Mouse (Mus musculus) urinary bladder, postnatal 14 days (tissue): ENCODE data around the gene Myrf.

Experiments used
- DNase-seq: peaks from one replicate; pipeline ENCODE4 v3.0.0; 2021; ENCODE audit warnings: low spot score

Gene Myrf

DNA sequence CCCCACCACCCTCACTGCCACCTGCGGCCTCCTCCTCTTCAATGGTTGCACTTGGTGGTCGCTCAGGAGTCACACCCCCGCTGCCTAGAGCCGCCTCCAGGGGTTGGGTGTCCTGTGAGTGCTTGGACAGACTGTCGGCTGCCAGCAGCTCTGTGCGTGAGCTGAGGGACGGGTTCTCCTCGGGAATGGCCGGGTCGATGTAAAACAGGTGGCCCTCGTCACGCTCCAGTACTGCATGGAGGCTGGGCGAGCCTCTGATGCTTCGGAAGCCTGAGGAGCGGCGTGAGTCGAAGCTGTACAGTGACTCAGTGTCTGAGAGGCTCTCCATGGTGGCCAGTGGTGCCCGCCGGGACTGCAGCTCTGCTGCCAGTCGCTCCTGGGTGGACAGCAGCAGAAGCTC lies 7.6 kb upstream of the Myrf start:
- DNase-seq: no peak

DNA sequence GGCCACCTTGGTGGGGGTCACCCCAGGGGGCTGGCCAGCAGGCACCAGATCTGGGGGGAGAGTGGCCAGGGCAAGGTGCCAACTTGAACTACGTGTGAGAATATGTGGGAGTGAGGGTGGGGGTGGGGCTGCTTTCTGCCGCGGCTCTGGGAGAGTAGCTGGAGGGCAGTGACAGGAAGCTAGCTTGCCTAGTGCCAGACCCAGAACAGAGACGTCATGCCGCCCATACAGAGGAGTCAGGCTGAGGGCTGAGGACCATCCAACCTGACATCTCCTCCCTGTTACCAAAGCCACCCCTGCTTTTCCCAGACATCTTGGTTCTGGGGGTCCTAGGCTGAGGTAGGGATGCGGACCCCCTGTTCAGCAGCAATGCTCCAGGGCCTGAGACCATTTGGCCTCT lies 6.6 kb upstream of the Myrf start:
- DNase-seq: no peak

DNA sequence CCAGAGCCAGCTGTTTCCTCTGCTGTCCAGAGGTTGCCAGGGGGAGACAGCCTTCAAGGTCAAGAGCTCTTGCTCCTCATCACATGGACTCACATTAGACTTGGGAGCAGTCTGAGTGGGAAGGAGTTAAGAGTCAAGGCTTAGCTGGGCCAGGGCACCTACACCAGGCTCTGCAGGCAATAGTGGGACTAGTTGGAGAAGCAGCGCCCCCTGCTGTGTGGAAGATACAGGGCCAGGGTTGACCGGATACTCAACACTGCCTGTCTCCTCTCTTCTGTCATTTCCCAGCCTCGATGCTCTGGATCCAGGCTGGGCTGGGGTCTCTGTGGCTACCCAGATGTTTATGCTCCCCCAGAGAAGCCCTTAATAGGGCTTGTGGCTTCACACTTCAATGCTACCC lies 3.6 kb upstream of the Myrf start:
- peak; percentile 64 for DNase-seq

DNA sequence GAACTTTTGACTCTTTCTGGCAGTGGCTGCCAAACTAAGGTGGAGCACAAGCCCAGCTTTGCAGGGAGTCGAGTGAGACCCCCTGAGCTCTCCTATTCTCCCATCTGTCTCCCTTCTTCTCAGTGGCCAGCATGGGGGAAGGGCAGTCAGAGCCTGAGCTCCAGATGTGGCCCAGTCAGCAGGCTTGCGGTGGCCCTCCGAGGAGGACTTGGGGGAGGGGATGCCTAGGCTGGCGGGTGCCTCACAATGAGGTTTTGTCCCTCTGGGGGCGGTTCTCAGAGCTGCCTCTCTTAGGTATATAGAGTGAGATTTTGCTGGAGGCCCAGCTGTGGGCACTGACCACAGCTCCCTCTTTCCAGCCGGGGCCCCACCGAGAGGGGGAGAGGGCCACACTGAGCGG lies 2.4 kb upstream of the Myrf start:
- DNase-seq: no peak

DNA sequence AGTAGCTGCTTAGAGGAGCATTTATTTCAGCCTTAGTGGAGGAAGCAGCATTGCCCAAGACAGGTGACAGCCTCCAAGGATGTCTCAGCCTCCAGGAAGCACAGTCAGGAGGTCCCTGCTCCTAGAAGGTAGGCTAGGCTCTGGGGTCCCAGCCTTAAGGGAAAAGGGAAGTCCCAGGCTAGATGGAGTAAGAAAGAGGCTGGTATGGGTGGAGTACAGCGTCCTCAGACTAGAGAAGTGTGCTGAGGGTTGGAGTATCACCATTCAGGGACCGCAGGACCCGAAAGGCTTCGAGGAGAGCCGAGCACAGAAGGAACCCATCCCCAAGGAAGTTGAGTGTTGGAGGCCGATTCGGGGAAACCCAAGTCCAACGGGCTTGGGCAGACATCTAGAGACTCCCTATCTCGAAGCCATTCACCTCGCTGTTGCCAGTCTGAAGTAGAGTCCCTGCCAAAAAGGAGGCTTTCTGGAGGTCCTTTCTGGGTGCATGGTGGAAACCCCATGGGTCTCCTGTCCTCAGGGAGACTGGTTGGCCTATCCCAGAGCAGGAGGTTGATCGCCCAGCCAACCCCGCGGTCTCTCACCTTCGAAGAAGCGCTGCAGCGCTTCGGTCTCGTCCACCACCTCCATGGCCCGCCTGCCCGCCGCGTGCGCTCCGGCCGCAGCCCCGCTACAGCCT lies 434 bp downstream of the Myrf start:
- no peak for DNase-seq

GRCm38 (mm10) chr19:10239419-10239818 lies 1.1 kb downstream of the Myrf start:
- DNase-seq: no peak

DNA sequence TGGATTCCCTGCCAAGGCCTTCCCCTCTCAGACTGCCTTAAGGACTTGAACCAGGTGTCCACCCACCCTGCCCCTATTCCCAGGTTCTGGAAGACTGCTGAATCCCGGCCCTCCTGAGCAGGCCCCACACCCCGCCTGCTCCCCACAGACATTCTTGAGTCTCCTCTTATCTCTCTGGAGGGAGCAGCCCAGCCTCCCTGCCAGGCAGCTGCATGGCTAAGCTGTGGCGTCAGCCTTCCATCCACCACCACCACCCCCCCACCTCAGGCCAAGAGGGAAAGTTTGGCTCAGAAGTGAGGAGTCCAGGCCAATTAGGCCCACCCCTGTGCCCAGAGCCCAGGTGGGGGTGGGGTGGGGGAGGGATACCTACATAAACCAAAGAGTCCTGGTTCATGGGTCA lies 2.1 kb downstream of the Myrf start:
- peak; percentile 29 for DNase-seq

- DNase-seq: no peak
Measured at GRCm38 (mm10) chr19:10235784-10236565, 4.6 kb downstream of the Myrf start.

- no peak for DNase-seq
Measured at GRCm38 (mm10) chr19:10232327-10233017, 8.1 kb downstream of the Myrf start.

GRCm38 (mm10) chr19:10231871-10232270 lies 8.7 kb downstream of the Myrf start:
- DNase-seq: no peak

GRCm38 (mm10) chr19:10231016-10231415 lies 9.5 kb downstream of the Myrf start:
- no peak for DNase-seq

DNA sequence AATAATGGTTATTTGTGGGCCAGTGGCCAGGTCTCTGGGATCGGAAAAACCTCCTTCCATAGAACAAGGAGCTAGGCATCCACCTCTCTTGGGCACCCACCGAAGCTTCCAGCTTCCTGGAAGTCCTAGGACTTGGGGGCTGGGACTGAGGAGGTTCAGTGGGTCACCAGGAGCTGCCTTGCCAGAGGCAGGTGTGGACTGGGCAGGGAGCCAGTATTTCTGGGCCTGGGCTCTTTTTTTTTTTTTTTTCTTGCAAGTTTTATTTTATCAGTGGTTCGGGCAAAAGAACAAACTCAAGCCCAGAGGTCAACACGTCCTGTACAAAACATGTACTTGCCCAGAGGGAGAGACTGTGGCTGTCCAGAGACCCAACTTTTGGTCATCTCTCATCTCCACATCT lies 14.8 kb downstream of the Myrf start:
- DNase-seq: peak; percentile 31

- DNase-seq: no peak
Measured at GRCm38 (mm10) chr19:10224637-10225453, 15.7 kb downstream of the Myrf start.

- no peak for DNase-seq
Measured at GRCm38 (mm10) chr19:10223561-10223960, 17.0 kb downstream of the Myrf start.

GRCm38 (mm10) chr19:10222656-10223055 lies 17.9 kb downstream of the Myrf start:
- DNase-seq: no peak

DNA sequence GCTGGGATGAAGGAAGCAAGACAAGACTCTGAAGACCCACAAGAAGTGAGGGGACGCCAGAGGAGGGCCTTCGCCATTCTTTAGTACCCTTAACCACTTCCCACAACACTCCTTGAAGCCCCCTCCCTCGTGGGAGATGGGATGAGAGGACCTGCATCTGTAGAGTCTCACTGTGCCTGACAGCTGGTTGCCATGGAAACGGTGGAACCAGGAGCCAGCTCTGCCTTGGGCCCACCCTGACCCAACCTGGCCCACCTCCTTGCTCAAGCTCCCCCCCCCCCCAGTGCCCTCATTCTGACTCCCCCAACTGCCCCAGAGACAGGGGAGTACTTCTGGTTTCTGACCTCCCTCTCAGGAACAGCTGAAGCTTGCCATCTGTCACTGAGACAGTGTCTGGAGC lies 19.0 kb downstream of the Myrf start:
- DNase-seq: no peak

DNA sequence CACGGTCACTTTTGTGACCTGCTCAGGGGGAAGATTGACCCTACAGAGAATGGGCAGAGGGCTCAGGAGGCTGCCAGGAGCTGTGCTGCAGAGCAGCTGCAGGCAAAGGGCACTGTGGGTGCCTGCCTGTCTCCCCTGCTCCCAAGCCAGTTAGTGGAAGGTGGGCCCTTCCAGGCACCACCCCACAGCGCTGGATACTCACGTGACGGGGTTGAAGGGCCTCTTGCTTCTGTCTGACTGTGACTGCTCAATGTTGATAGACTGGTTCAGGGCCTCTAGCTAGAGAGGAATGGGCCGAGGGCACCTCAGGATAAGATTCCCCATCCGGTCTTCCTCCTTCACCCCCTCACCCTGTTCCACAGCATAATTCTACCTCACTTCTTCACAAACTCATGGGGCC lies 21.0 kb downstream of the Myrf start:
- DNase-seq: no peak

DNA sequence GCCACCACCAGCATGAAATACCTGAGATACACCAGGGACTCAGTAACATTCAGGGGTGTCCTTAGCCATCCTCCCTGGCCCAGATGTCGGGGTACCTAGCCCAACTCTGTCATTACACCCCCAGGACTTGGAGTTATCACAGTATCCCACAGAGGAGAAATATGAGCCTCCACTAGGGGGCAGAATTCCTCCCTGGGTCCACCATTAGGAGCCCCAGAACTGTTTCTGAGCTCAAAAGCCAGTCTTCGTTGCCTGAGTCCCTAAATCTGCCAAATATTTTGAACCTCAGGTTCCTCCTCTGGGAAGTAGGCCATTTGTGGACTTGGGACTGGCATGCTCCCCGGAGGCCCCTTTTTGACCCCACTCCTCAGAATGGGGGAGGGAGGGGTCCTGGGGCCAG lies 21.4 kb downstream of the Myrf start:
- peak; percentile 61 for DNase-seq

DNA sequence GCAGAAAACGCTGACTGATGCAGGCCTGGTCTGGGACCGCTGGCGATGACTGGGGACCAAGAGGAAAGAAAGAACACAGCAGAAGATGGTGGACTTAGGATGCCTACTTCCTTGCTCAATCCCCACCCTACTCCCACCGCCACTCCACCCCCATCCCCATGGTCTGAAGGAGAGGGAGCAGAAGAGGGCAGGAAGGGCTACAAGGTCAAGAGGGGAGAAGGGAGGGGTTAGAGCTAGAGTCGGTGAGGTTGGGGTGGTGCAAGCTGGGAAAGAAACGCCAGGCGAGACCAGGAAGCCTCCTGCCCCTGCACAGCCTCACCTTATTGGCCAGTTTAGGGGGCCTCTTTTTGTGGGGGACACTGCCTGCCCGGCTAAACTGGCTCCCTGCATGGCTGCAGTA lies 24.4 kb downstream of the Myrf start:
- DNase-seq: no peak

- DNase-seq: no peak
Measured at GRCm38 (mm10) chr19:10213796-10214471, 26.6 kb downstream of the Myrf start.

GRCm38 (mm10) chr19:10210885-10211284 lies 29.7 kb downstream of the Myrf start:
- DNase-seq: no peak

DNA sequence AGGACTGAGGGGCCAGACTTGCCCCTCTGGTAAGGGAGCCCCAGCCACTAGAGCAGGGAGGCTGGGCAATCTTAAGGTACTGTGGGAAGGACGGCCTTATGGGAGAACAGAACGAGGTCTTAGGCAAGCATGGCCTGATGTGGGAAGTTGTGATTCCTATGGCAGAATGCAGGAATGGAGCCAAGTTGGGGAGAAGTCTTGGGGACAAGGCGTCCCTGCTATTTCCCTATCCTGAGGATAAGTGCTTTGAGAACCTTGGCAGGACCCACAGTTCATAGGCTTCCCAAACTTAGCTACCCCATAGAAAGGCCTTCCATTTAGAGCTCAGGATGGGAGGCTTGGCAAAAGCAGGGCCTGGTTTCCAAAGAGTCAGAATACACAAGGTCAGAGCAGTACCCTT lies 31.7 kb downstream of the Myrf start:
- DNase-seq: no peak
